Comparison of ENCODE assay signal across 32 mouse cellular contexts in the genomic region with DNA sequence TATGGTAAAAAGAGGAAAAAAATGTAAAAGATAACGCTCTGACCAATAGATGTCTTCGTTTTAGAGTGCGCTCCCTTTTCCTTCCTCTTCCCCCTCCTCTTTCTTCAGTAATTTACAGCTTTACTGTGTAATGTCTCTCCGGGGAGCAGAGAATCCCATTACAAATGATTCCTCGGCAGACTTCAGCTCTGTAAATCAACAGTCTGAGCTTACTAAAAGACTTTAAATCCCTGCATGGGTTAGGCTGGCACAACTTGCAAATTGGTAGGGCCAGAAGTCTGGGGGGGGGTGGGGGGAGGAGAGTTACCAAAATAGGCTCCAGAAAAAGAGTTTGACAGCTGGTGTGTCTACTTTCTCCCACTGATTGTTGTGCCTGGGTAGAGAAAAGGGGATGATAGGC.
DNase-seq lines count a peak whose midpoint lies in the region; ATAC-seq and TF ChIP-seq lines count a peak whose summit lies in the region.
"Had no signal": no experiment of that assay in that cellular context is flagged by ENCODE, and none has a peak within 500 bp of the region (broad histone marks: within the 10 kb centered on the region; RNA-seq: fewer than 3 reads in every experiment).

No protein-coding gene starts in this region.

- H3K27me3 ChIP-seq in forebrain, postnatal 0 days (ENCODE audit: insufficient read depth, low read length): no peaks in the 10 kb centered on the region
- H3K27me3 ChIP-seq in forebrain, embryonic 15.5 days: no peaks in the 10 kb centered on the region
- H3K27me3 ChIP-seq in midbrain, postnatal 0 days (ENCODE audit: insufficient read depth, low read length): no peaks in the 10 kb centered on the region
- no peaks in the 10 kb centered on the region for H3K27me3 ChIP-seq in midbrain, embryonic 14.5 days (ENCODE audit: control insufficient read depth, insufficient read depth, low read length)
- H3K27me3 ChIP-seq in embryonic facial prominence, embryonic 10.5 days (replicated peaks; ENCODE audit: low read depth, poor library complexity, severe bottlenecking): no peaks in the 10 kb centered on the region
- H3K27me3 ChIP-seq in neural tube, embryonic 15.5 days (replicated peaks): no peaks in the 10 kb centered on the region
- H3K27me3 ChIP-seq: hindbrain, embryonic 13.5 days; limb, embryonic 12.5 days; liver, embryonic 15.5 days; stomach, embryonic 15.5 days had no signal

- peak; percentile 45 for ATAC-seq in forebrain, postnatal 0 days
- ATAC-seq in forebrain, embryonic 15.5 days (replicated peaks): no peak
- ATAC-seq in midbrain, postnatal 0 days (ENCODE audit: low FRiP score): no peak
- ATAC-seq in midbrain, embryonic 14.5 days (ENCODE audit: low FRiP score, low TSS enrichment): no peak
- peak; percentile 63 for ATAC-seq in neural tube, embryonic 15.5 days (ENCODE audit: low FRiP score)
- ATAC-seq: forebrain, embryonic 16.5 days; intestine, postnatal 0 days had no signal

- no peak overlapping the region for H3K9ac ChIP-seq in forebrain, postnatal 0 days
- H3K9ac ChIP-seq in forebrain, embryonic 15.5 days (replicated peaks): no peak overlapping the region
- H3K9ac ChIP-seq in midbrain, postnatal 0 days (replicated peaks; ENCODE audit: low read length, poor library complexity, severe bottlenecking): no peak overlapping the region
- no peak overlapping the region for H3K9ac ChIP-seq in midbrain, embryonic 14.5 days (replicated peaks; ENCODE audit: low read length)
- H3K9ac ChIP-seq in neural tube, embryonic 15.5 days (replicated peaks): no peak overlapping the region
- H3K9ac ChIP-seq: embryonic facial prominence, embryonic 13.5 days; hindbrain, embryonic 13.5 days; limb, embryonic 12.5 days; liver, embryonic 15.5 days; lung, embryonic 14.5 days; stomach, embryonic 15.5 days had no signal

- 43% methylated on average over 5 of the region's 5 CpGs for WGBS in forebrain, postnatal 0 days
- 47% methylated on average over 5 of the region's 5 CpGs for WGBS in forebrain, embryonic 15.5 days
- 50% methylated on average over 5 of the region's 5 CpGs for whole genome bisulfite sequencing in midbrain, postnatal 0 days
- WGBS in midbrain, embryonic 14.5 days: 50% methylated on average over 5 of the region's 5 CpGs
- WGBS in embryonic facial prominence, embryonic 10.5 days: 38% methylated on average over 5 of the region's 5 CpGs
- 7% methylated on average over 5 of the region's 5 CpGs for WGBS in neural tube, embryonic 15.5 days

- DNase-seq in forebrain, postnatal 0 days: no peak
- peak; percentile 19 for DNase-seq in midbrain, postnatal 0 days (ENCODE audit: low spot score)
- no peak for DNase-seq in midbrain, embryonic 14.5 days
- no peak for DNase-seq in embryonic facial prominence, embryonic 10.5 days (ENCODE audit: low spot score)
- DNase-seq in layer of hippocampus, adult 9-10 months (ENCODE audit: low spot score): no peak
- no peak for DNase-seq in thymus, postnatal 0 days (ENCODE audit: low spot score)
- DNase-seq: adrenal gland, adult 8-10 months; cerebellum, adult 11 months; cerebellum, adult 9-11 months; gastrocnemius, postnatal 25 days; heart, adult 18-20 months; heart, postnatal 36 days; kidney, postnatal 4 days; layer of hippocampus, postnatal 36 days; lung, embryonic 14.5 days; lung, postnatal 14 days; retina, postnatal 1 day; right cerebral cortex, postnatal 14 days; thymus, postnatal 36 days had no signal

- no peaks in the 10 kb centered on the region for H3K4me1 ChIP-seq in forebrain, postnatal 0 days (ENCODE audit: insufficient read depth)
- H3K4me1 ChIP-seq in forebrain, embryonic 15.5 days: no peaks in the 10 kb centered on the region
- no peaks in the 10 kb centered on the region for H3K4me1 ChIP-seq in midbrain, postnatal 0 days (ENCODE audit: insufficient read depth, low read length)
- H3K4me1 ChIP-seq in midbrain, embryonic 14.5 days (ENCODE audit: control insufficient read depth, insufficient read depth, low read length): no peaks in the 10 kb centered on the region
- peaks cover 28% of the 10 kb centered on the region for H3K4me1 ChIP-seq in embryonic facial prominence, embryonic 10.5 days
- 0 out of 2 replicates have a peak, but pooled peaks cover 6% of the 10 kb centered on the region for H3K4me1 ChIP-seq in neural tube, embryonic 15.5 days
- H3K4me1 ChIP-seq: embryonic facial prominence, embryonic 13.5 days; limb, embryonic 12.5 days; liver, embryonic 15.5 days; stomach, embryonic 15.5 days had no signal

- no peaks in the 10 kb centered on the region for H3K9me3 ChIP-seq in forebrain, postnatal 0 days (ENCODE audit: low read length)
- no peaks in the 10 kb centered on the region for H3K9me3 ChIP-seq in forebrain, embryonic 15.5 days
- no peaks in the 10 kb centered on the region for H3K9me3 ChIP-seq in midbrain, postnatal 0 days (ENCODE audit: low read length)
- no peaks in the 10 kb centered on the region for H3K9me3 ChIP-seq in midbrain, embryonic 14.5 days (ENCODE audit: control insufficient read depth, low read length)
- no peaks in the 10 kb centered on the region for H3K9me3 ChIP-seq in embryonic facial prominence, embryonic 10.5 days
- H3K9me3 ChIP-seq in neural tube, embryonic 15.5 days (replicated peaks): no peaks in the 10 kb centered on the region
- H3K9me3 ChIP-seq: forebrain, embryonic 10.5 days; G1E; hindbrain, embryonic 13.5 days; limb, embryonic 12.5 days; liver, embryonic 15.5 days; stomach, embryonic 15.5 days had no signal

- H3K27ac ChIP-seq in forebrain, postnatal 0 days (ENCODE audit: low read depth, low read length): no peak overlapping the region
- H3K27ac ChIP-seq in forebrain, embryonic 15.5 days (replicated peaks): no peak overlapping the region
- no peak overlapping the region for H3K27ac ChIP-seq in midbrain, postnatal 0 days (ENCODE audit: low read depth, low read length)
- H3K27ac ChIP-seq in midbrain, embryonic 14.5 days (replicated peaks; ENCODE audit: low read depth, low read length): no peak overlapping the region
- peak overlapping the region; percentile 14; the same call in 1 of the 2 replicates for H3K27ac ChIP-seq in embryonic facial prominence, embryonic 10.5 days (replicated peaks)
- H3K27ac ChIP-seq in neural tube, embryonic 15.5 days (replicated peaks): no peak overlapping the region
- H3K27ac ChIP-seq: embryonic facial prominence, embryonic 13.5 days; forebrain, embryonic 10.5 days; hindbrain, embryonic 13.5 days; limb, embryonic 12.5 days; liver, embryonic 15.5 days; stomach, embryonic 15.5 days had no signal

- H3K4me3 ChIP-seq in forebrain, postnatal 0 days (ENCODE audit: low read depth, low read length): no peak overlapping the region
- no peak overlapping the region for H3K4me3 ChIP-seq in forebrain, embryonic 15.5 days
- H3K4me3 ChIP-seq in midbrain, postnatal 0 days (ENCODE audit: low read depth, low read length): no peak overlapping the region
- no peak overlapping the region for H3K4me3 ChIP-seq in midbrain, embryonic 14.5 days (replicated peaks; ENCODE audit: low read depth, low read length)
- H3K4me3 ChIP-seq in embryonic facial prominence, embryonic 10.5 days: no peak overlapping the region
- H3K4me3 ChIP-seq in neural tube, embryonic 15.5 days (replicated peaks): no peak overlapping the region
- H3K4me3 ChIP-seq: embryonic facial prominence, embryonic 13.5 days; forebrain, embryonic 10.5 days; hindbrain, embryonic 13.5 days; limb, embryonic 12.5 days; liver, embryonic 15.5 days; stomach, embryonic 15.5 days had no signal

- no peaks in the 10 kb centered on the region for H3K36me3 ChIP-seq in forebrain, postnatal 0 days (ENCODE audit: insufficient read depth)
- no peaks in the 10 kb centered on the region for H3K36me3 ChIP-seq in forebrain, embryonic 15.5 days
- no peaks in the 10 kb centered on the region for H3K36me3 ChIP-seq in midbrain, postnatal 0 days (ENCODE audit: insufficient read depth, low read length)
- H3K36me3 ChIP-seq in midbrain, embryonic 14.5 days (ENCODE audit: control insufficient read depth, insufficient read depth, low read length): no peaks in the 10 kb centered on the region
- H3K36me3 ChIP-seq in embryonic facial prominence, embryonic 10.5 days (replicated peaks): no peaks in the 10 kb centered on the region
- no peaks in the 10 kb centered on the region for H3K36me3 ChIP-seq in neural tube, embryonic 15.5 days
- H3K36me3 ChIP-seq: embryonic facial prominence, embryonic 13.5 days; forebrain, embryonic 10.5 days; G1E; hindbrain, embryonic 13.5 days; limb, embryonic 12.5 days; liver, embryonic 15.5 days; stomach, embryonic 15.5 days had no signal

- no peak overlapping the region for H3K4me2 ChIP-seq in forebrain, postnatal 0 days (ENCODE audit: low read depth)
- H3K4me2 ChIP-seq in forebrain, embryonic 15.5 days (replicated peaks): no peak overlapping the region
- no peak overlapping the region for H3K4me2 ChIP-seq in midbrain, postnatal 0 days (ENCODE audit: low read depth, low read length, poor library complexity, severe bottlenecking)
- no peak overlapping the region for H3K4me2 ChIP-seq in midbrain, embryonic 14.5 days (ENCODE audit: low read length)
- no peak overlapping the region for H3K4me2 ChIP-seq in neural tube, embryonic 15.5 days
- H3K4me2 ChIP-seq: embryonic facial prominence, embryonic 13.5 days; heart, embryonic 11.5 days; hindbrain, embryonic 13.5 days; limb, embryonic 12.5 days; liver, embryonic 15.5 days; lung, embryonic 14.5 days; midbrain, embryonic 11.5 days; stomach, embryonic 15.5 days had no signal

- no peak for TF ChIP-seq CTCF in forebrain, postnatal 0 days (IDR thresholded peaks at IDR 0.05; ENCODE audit: low read depth)
- TF ChIP-seq CTCF in midbrain, postnatal 0 days (IDR thresholded peaks at IDR 0.05): no peak

Comparison
In these comparisons a context has a peak if more than half of its experiments do, and no peak if none do; other contexts are left out.
1. ATAC-seq: peak in forebrain, postnatal 0 days (single experiment) and neural tube, embryonic 15.5 days (single experiment); none in forebrain, embryonic 15.5 days (single experiment), midbrain, postnatal 0 days (single experiment) and midbrain, embryonic 14.5 days (single experiment).